In the genomic region with DNA sequence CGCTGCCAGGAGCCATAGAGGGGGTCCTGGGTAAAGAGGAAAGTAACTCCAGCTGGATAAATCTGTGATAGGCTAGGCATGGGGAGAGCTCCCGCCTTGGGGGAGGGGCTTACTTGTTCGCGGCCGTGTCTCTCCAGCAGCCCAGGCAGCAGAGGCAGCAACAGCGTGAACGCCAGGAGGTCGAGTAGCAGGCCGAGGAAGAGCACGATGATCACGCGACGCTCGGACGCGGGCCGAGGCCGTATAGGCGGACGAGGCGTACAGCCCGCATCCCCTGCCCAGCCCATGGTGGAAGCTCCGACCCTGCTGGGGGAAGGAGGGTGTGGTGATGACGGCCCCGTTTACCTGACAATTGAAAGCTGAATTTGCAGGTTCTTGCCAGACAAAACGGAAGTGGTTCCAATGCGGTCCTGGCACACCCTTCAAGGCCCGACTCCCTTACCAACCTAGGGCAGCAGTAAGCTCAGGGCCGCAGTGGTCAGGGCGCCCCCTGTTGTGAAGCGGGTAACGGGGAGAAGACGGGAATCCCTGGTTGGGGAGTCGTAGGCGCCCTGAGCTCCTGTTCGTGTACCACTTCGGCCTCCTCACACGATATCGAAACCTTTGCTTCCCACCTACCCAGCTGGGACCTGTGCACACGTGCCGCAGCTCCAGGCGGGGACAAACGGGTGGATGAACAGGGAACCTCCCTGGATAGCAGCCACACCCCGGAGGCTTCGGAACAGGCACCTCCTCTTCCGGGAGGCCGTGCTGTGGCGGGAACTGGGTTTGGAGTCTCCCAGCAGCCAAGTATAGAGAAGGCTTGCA, we compare ENCODE assay signal across 8 mouse cellular contexts. TPM values are rescaled to one million over a fixed set of nuclear protein-coding genes. Genes with fewer than 3 reads are reported as not detected.
DNase-seq lines count a peak whose midpoint lies in the region; ATAC-seq and TF ChIP-seq lines count a peak whose summit lies in the region.

A gene (minus strand): TSS at position 732 of the 807 bp plus-strand sequence.

- peaks cover 2 to 9% of the 10 kb centered on the region in 2 experiments for H3K36me3 ChIP-seq in MEL (ENCODE audit: control insufficient read depth in 1 of 2, insufficient read depth in 2 of 2, low read length in 2 of 2)
- peaks cover 69% of the 10 kb centered on the region for H3K36me3 ChIP-seq in forebrain, postnatal 0 days (ENCODE audit: insufficient read depth)
- peaks cover 35% of the 10 kb centered on the region for H3K36me3 ChIP-seq in lung, embryonic 16.5 days (ENCODE audit: control insufficient read depth, insufficient read depth, low read length)

- no peak; a peak in 1 of 4 replicates for TF ChIP-seq EP300 in MEL (IDR thresholded peaks at IDR 0.05; ENCODE audit: low read depth in 1 of 2, low read length in 2 of 2)

- peak within 1 kb of the TSS; percentile 78 for H3K27ac ChIP-seq in MEL (ENCODE audit: control insufficient read depth, low read depth, low read length)
- H3K27ac ChIP-seq in cerebellum, adult 2 months (ENCODE audit: insufficient read depth, low read length), result peak within 1 kb of the TSS; percentile 49
- peak within 1 kb of the TSS; percentile 93 for H3K27ac ChIP-seq in forebrain, postnatal 0 days (ENCODE audit: low read depth, low read length)
- H3K27ac ChIP-seq in lung, embryonic 16.5 days (ENCODE audit: low read length), result peak within 1 kb of the TSS; percentile 93

- H3K4me2 ChIP-seq in forebrain, postnatal 0 days (ENCODE audit: low read depth), result peak within 1 kb of the TSS; percentile 82
- peak within 1 kb of the TSS; percentile 94 for H3K4me2 ChIP-seq in lung, embryonic 16.5 days (ENCODE audit: low read depth, low read length)

- peak within 1 kb of the TSS; percentile 76 for H3K9ac ChIP-seq in MEL (ENCODE audit: control insufficient read depth, low read depth, low read length, poor library complexity, severe bottlenecking)
- peak within 1 kb of the TSS; percentile 87 for H3K9ac ChIP-seq in forebrain, postnatal 0 days
- H3K9ac ChIP-seq in lung, embryonic 16.5 days (ENCODE audit: low read length), result peak within 1 kb of the TSS; percentile 80

- peak in 2 of 3 experiments; percentile 60 to 62; a peak in 5 of 6 replicates for TF ChIP-seq CTCF in MEL (IDR thresholded peaks at IDR 0.05 in 2 of 3, conservative IDR thresholded peaks at IDR 0.05 in 1 of 3; ENCODE audit: control insufficient read depth in 1 of 3, insufficient read depth in 1 of 3, low read depth in 2 of 3, low read length in 3 of 3, poor library complexity in 1 of 3, severe bottlenecking in 1 of 3)
- no peak for TF ChIP-seq CTCF in cerebellum, adult 2 months (IDR thresholded peaks at IDR 0.05; ENCODE audit: borderline replicate concordance, insufficient read depth, low read depth, low read length)
- TF ChIP-seq CTCF in forebrain, postnatal 0 days (IDR thresholded peaks at IDR 0.05; ENCODE audit: low read depth), result peak; percentile 68

- H3K4me1 ChIP-seq in MEL (ENCODE audit: control insufficient read depth in 1 of 2, insufficient read depth in 2 of 2, low read length in 2 of 2), result peaks cover 0 to 18% of the 10 kb centered on the region in 2 experiments; a peak in 2 of 4 replicates
- peaks cover 12% of the 10 kb centered on the region for H3K4me1 ChIP-seq in cerebellum, adult 2 months (ENCODE audit: control insufficient read depth, insufficient read depth, low read length)
- H3K4me1 ChIP-seq in forebrain, postnatal 0 days (ENCODE audit: insufficient read depth), result peaks cover 8% of the 10 kb centered on the region; the same call in 1 of the 2 replicates
- H3K4me1 ChIP-seq in lung, embryonic 16.5 days (replicated peaks; ENCODE audit: control insufficient read depth, insufficient read depth, low read length), result peaks cover 18% of the 10 kb centered on the region

- peak; percentile 32 for TF ChIP-seq RAD21 in MEL (IDR thresholded peaks at IDR 0.05; ENCODE audit: low read depth, low read length)

- no peaks in the 10 kb centered on the region for H3K9me3 ChIP-seq in MEL (replicated peaks; ENCODE audit: insufficient read depth, low read length)
- H3K9me3 ChIP-seq in forebrain, postnatal 0 days (ENCODE audit: low read length), result no peaks in the 10 kb centered on the region
- H3K9me3 ChIP-seq in lung, embryonic 16.5 days (ENCODE audit: control insufficient read depth, low read length), result no peaks in the 10 kb centered on the region

- peak; percentile 67 to 91 for TF ChIP-seq POLR2A in MEL (IDR thresholded peaks at IDR 0.05; ENCODE audit: control insufficient read depth in 1 of 2, insufficient read depth in 1 of 2, low read depth in 1 of 2, low read length in 2 of 2, poor library complexity in 1 of 2)
- TF ChIP-seq POLR2A in cerebellum, adult 2 months (IDR thresholded peaks at IDR 0.05; ENCODE audit: borderline replicate concordance, insufficient read depth, low read length), result peak; percentile 58; the same call in 1 of the 2 replicates

- peaks cover 13% of the 10 kb centered on the region for H3K79me2 ChIP-seq in MEL (ENCODE audit: control insufficient read depth, insufficient read depth, low read length, poor library complexity)

- no peaks in the 10 kb centered on the region for H3K27me3 ChIP-seq in MEL (ENCODE audit: control insufficient read depth in 1 of 2, insufficient read depth in 2 of 2, low read length in 2 of 2)
- no peaks in the 10 kb centered on the region for H3K27me3 ChIP-seq in cerebellum, adult 2 months (ENCODE audit: control insufficient read depth, insufficient read depth, low read length)
- H3K27me3 ChIP-seq in forebrain, postnatal 0 days (ENCODE audit: insufficient read depth, low read length), result no peaks in the 10 kb centered on the region
- H3K27me3 ChIP-seq in lung, embryonic 16.5 days (ENCODE audit: control insufficient read depth, insufficient read depth, low read depth, low read length), result no peaks in the 10 kb centered on the region

- WGBS in cerebellum, adult 2 months, result under 1% methylated on average over 48 of the region's 48 CpGs
- WGBS in forebrain, postnatal 0 days, result under 1% methylated on average over 48 of the region's 48 CpGs
- WGBS in lung, embryonic 16.5 days, result under 1% methylated on average over 48 of the region's 48 CpGs

- ATAC-seq in forebrain, postnatal 0 days, result peak; percentile 95
- peak; percentile 90 for ATAC-seq in lung, embryonic 16.5 days (ENCODE audit: low read depth)

- peak within 1 kb of the TSS; percentile 56 to 67 for H3K4me3 ChIP-seq in MEL (ENCODE audit: control insufficient read depth in 1 of 2, insufficient read depth in 1 of 2, low read depth in 2 of 2, low read length in 2 of 2)
- H3K4me3 ChIP-seq in cerebellum, adult 2 months (replicated peaks; ENCODE audit: insufficient read depth, low read depth, low read length), result peak within 1 kb of the TSS; percentile 65
- H3K4me3 ChIP-seq in forebrain, postnatal 0 days (ENCODE audit: low read depth, low read length), result peak within 1 kb of the TSS; percentile 68
- H3K4me3 ChIP-seq in lung, embryonic 16.5 days (ENCODE audit: low read length), result peak within 1 kb of the TSS; percentile 76

- DNase-seq in MEL (ENCODE audit: low read depth, low spot score), result peak; percentile 96
- peak; percentile 79 to 82 for DNase-seq in cerebellum, adult 2 months
- peak; percentile 88 for DNase-seq in forebrain, postnatal 0 days
- DNase-seq in heart, postnatal 4 days, result peak; percentile 85
- DNase-seq in layer of hippocampus, adult 9-10 months (ENCODE audit: low spot score), result peak; percentile 43
- DNase-seq in ovary, postnatal 14 days (ENCODE audit: low spot score), result peak; percentile 65
- DNase-seq in thymus, postnatal 14 days, result peak; percentile 82

TF ChIP-seq in MEL, 35 proteins besides CTCF, POLR2A, EP300 and RAD21 (continues in another document):
- TF ChIP-seq USF2 (IDR thresholded peaks at IDR 0.05; ENCODE audit: borderline replicate concordance in 1 of 2, insufficient read depth in 1 of 2, low read depth in 1 of 2, low read length in 2 of 2) (no peak), NELFE (IDR thresholded peaks at IDR 0.05; ENCODE audit: low read depth, low read length) (peak; percentile 76), ETS1 (IDR thresholded peaks at IDR 0.05; ENCODE audit: low read depth, low read length) (peak; percentile 54; the same call in 1 of the 2 replicates), MAZ (IDR thresholded peaks at IDR 0.05; ENCODE audit: low read depth, low read length) (peak; percentile 42; the same call in 1 of the 2 replicates), E2F4 (IDR thresholded peaks at IDR 0.05; ENCODE audit: borderline replicate concordance, low read depth, low read length) (peak; percentile 99), UBTF (IDR thresholded peaks at IDR 0.05; ENCODE audit: borderline replicate concordance, insufficient read depth, low read depth, low read length) (no peak), ZC3H11A (IDR thresholded peaks at IDR 0.05; ENCODE audit: low read depth, low read length) (peak; percentile 39; the same call in 1 of the 2 replicates), NRF1 (IDR thresholded peaks at IDR 0.05; ENCODE audit: insufficient read depth, low read depth, low read length, poor library complexity, severe bottlenecking) (no peak), SIN3A (IDR thresholded peaks at IDR 0.05; ENCODE audit: low read length) (peak; percentile 82), ZMIZ1 (IDR thresholded peaks at IDR 0.05; ENCODE audit: low read depth, low read length) (peak; percentile 31), POLR2AphosphoS2 (IDR thresholded peaks at IDR 0.05; ENCODE audit: low read length) (peak; percentile 70), MXI1 (IDR thresholded peaks at IDR 0.05; ENCODE audit: low read depth, low read length) (peak; percentile 97), ELF1 (IDR thresholded peaks at IDR 0.05; ENCODE audit: low read depth, low read length) (peak; percentile 79), TBP (IDR thresholded peaks at IDR 0.05; ENCODE audit: low read depth, low read length) (peak; percentile 74), MEF2A (IDR thresholded peaks at IDR 0.05; ENCODE audit: extremely low read depth, insufficient replicate concordance, low read depth, low read length, poor library complexity, severe bottlenecking) (0 out of 2 replicates have a peak, but pooled peaks have one; percentile 37), POLR2AphosphoS5 (IDR thresholded peaks at IDR 0.05; ENCODE audit: borderline replicate concordance, low read depth, low read length) (peak; percentile 71; the same call in 1 of the 2 replicates), CHD2 (IDR thresholded peaks at IDR 0.05; ENCODE audit: low read length) (no peak), MAX (IDR thresholded peaks at IDR 0.05; ENCODE audit: low read length) (peak; percentile 93), JUND (IDR thresholded peaks at IDR 0.05; ENCODE audit: low read depth, low read length) (no peak)

RNA-seq across cellular contexts. Expression of the gene that starts here (rescaled TPM):
- total RNA-seq in MEL (2012; rRNA removed), result 106 and 136 TPM in 2 replicates
- 100 to 1,000 TPM in 1 of 2 experiments, not detected in 1; 296 TPM for polyA plus RNA-seq in MEL (2012; ENCODE audit: insufficient read depth in 1 of 2, insufficient read length in 2 of 2, low read depth in 1 of 2, low replicate concordance in 2 of 2, missing spikeins in 1 of 2)
- polyA plus RNA-seq in cerebellum, adult 2 months (2012; rRNA removed), result 114 and 127 TPM in 2 replicates
- total RNA-seq in forebrain, postnatal 0 days (2014; rRNA removed), result 59.9 and 78.4 TPM in 2 replicates
- polyA plus RNA-seq in forebrain, postnatal 0 days (2015; fragmentation: Nextera tagmentation; extraction: Ambion mirVana), result 76.0 and 95.9 TPM in 2 replicates
- 10 to 100 TPM; 27.9 to 30.5 TPM for total RNA-seq in heart, postnatal 4 days (2021)
- polyA plus RNA-seq in lung, embryonic 16.5 days (2015; fragmentation: Nextera tagmentation; extraction: Ambion mirVana), result 146 and 148 TPM in 2 replicates

Comparison
In these comparisons a context has a peak if more than half of its experiments do, and no peak if none do; other contexts are left out.
1. Peak in every context shown above with its lines: DNase-seq, ATAC-seq, H3K4me3 ChIP-seq and H3K27ac ChIP-seq.
2. DNase-seq: peak in every context shown above with its lines; median percentile 96 in MEL; 88 in forebrain, postnatal 0 days; 85 in heart, postnatal 4 days; 82 in thymus, postnatal 14 days; 80 in cerebellum, adult 2 months; 65 in ovary, postnatal 14 days; 43 in layer of hippocampus, adult 9-10 months.